Mouse (Mus musculus) spleen, adult 2 months (tissue): Measurements from ENCODE around the gene Tmem52. TPM values are rescaled to one million over a fixed set of nuclear protein-coding genes. Genes with fewer than 3 reads are reported as not detected.

Experiments
- DNase-seq, 2 experiments: peaks; one replicate each; pipeline versions ENCODE4 v3.0.0 to v3.0.0-alpha.2; 2012 to 2021; ENCODE audit warnings: low spot score in 2 of 2, low read depth in 1 of 2
- H3K27ac ChIP-seq: fragments of 200-500 bp; 2 replicates; pipeline ENCODE4 v1.5.1; 2012; ENCODE audit warnings: low read length, inconsistent platforms; ENCODE audit not compliant: insufficient read depth
- H3K27me3 ChIP-seq: fragments of 200-500 bp; 2 replicates; pipeline ENCODE4 v1.6.1; 2012; ENCODE audit warnings: mild to moderate bottlenecking, moderate library complexity, low read length, inconsistent platforms; ENCODE audit not compliant: control insufficient read depth, insufficient read depth
- H3K36me3 ChIP-seq: fragments of 200-500 bp; 2 replicates; pipeline ENCODE4 v1.6.1; 2012; ENCODE audit warnings: mild to moderate bottlenecking, low read length, inconsistent platforms; ENCODE audit not compliant: control insufficient read depth, insufficient read depth
- H3K4me1 ChIP-seq: fragments of 200-500 bp; 2 replicates; pipeline ENCODE4 v1.6.1; 2011; ENCODE audit warnings: inconsistent platforms; ENCODE audit not compliant: control insufficient read depth, insufficient read depth, insufficient read length
- H3K4me3 ChIP-seq: fragments of 200-500 bp; 2 replicates; pipeline ENCODE4 v1.5.1; 2011; ENCODE audit warnings: mild to moderate bottlenecking, inconsistent platforms; ENCODE audit not compliant: insufficient read depth, insufficient read length; ENCODE audit errors: extremely low read depth
- CTCF ChIP-seq: fragments of 200-500 bp; IDR thresholded peaks from 2 replicates; pipeline ENCODE4 v1.5.1; 2011; ENCODE audit warnings: mild to moderate bottlenecking, inconsistent platforms; ENCODE audit not compliant: insufficient read depth, insufficient read length, insufficient replicate concordance; ENCODE audit errors: extremely low read depth
- POLR2A ChIP-seq: fragments of 200-500 bp; IDR thresholded peaks from 2 replicates; pipeline ENCODE4 v1.6.1; 2011; ENCODE audit warnings: low read depth, low read length, inconsistent platforms
- WGBS: fragments of 180-500 bp; shearing (Covaris S2); methylation state at CpG from one replicate; pipeline ENCODE4 v1.1.7; 2018; 5-methylcytosine and 5-hydroxymethylcytosine counted together
- polyA plus RNA-seq: library from polyadenylated mRNA; depleted of rRNA; stranded (reverse); fragments of >200 nt; gene quantifications from 2 replicates; pipeline ENCODE4 v1.2.3, GENCODE M21; 2012

Tmem52 gene
- polyA plus RNA-seq, 1 experiment, result 0.26 TPM

DNA sequence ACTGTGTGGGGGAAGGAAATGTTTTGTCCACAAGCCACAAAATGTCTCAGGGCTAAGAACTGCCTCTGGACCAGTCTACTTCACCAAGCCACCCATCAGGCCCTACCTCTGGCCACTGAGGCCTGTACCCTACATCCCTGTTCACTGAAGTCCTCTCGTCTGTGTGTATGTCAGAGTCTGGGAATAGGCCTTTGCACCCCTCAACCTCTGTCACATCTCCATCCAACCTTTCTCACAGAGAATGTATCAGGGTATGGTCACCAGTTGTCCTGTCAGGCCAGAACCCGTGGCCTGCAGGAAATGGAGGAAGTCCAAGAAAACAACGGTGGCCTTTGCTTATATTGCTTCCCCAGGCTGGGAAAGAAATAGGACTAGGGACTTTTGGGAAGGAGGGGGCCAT lies 16.6 kb downstream of the Tmem52 start:
- H3K27me3 ChIP-seq, result no peaks in the 10 kb centered on the region
- no peak overlapping the region for H3K4me3 ChIP-seq
- H3K27ac ChIP-seq, result no peak overlapping the region
- DNase-seq, result no peak
- TF ChIP-seq POLR2A (no peak), CTCF (no peak)
- H3K4me1 ChIP-seq, result peaks cover 17% of the 10 kb centered on the region
- no peaks in the 10 kb centered on the region for H3K36me3 ChIP-seq
- WGBS, result 62% methylated on average over 3 of the region's 3 CpGs

DNA sequence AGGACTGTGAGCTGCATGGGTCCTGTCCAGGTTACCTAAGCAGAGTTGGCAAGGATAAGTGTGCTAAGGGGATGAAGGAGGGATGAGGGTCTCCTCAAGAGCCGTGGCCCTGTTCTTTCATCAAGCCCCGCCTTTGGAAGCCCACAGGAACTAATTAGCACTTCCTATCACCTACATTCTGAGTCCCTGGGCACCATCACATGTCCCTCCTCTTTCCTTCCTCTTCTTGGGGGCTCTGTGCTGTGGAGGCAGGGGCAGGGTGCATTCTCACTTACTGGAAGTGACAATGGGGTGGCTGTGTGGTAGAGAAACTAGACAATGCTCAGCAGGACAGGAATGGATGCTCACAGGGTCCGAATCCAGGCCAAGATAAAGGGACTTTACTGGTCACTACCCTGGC lies 18.8 kb downstream of the Tmem52 start:
- no peak overlapping the region for H3K4me3 ChIP-seq
- H3K27ac ChIP-seq, result peak overlapping the region; percentile 63; the same call in 1 of the 2 replicates
- H3K4me1 ChIP-seq, result peaks cover 22% of the 10 kb centered on the region
- TF ChIP-seq CTCF, result no peak
- H3K36me3 ChIP-seq, result no peaks in the 10 kb centered on the region
- 6% methylated on average over 3 of the region's 3 CpGs for WGBS
- peak in 1 of 2 experiments; percentile 26 for DNase-seq
- no peaks in the 10 kb centered on the region for H3K27me3 ChIP-seq

DNA sequence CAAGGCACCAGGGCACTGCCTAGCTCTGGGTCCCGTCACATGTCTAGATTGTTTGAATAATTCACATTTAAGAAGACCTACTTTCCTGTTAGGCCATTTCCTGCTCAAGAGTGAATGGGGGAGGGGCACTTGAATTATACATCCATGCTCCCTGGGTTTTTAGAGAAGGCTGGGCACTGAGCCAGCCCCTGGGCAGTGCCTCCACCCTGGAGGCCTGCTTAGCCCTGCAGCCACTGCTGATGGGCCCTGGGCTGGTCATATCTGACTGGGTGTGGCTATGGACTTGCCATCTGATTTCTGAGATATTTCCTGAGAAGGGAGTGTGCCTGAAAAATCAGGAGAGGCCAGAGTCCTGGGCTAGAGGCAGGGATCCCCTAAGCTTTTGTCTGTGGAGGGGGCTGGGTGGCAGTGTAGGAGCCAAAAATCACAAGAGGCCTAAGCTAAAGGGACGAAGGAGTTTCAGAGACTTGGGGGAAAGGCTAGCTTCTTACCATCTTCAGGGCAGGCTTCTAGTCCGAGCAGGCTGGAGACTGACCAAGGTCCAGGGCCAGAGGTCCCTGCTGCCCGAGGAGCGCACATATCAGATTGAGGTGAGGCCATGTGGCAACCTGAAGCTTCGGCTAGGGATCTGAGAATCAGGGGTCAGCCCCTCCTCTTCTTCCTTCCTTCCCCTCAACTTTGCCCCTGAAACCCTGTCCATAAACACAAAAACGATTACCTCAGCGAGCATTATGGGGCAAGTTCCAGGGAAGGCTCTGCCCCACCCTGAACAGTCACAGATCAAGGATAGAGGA lies 19.5 kb downstream of the Tmem52 start:
- TF ChIP-seq CTCF (no peak), POLR2A (no peak)
- H3K36me3 ChIP-seq, result no peaks in the 10 kb centered on the region
- no peak for DNase-seq
- whole genome bisulfite sequencing, result 61% methylated on average over 8 of the region's 8 CpGs
- no peak overlapping the region for H3K4me3 ChIP-seq
- H3K27me3 ChIP-seq, result no peaks in the 10 kb centered on the region
- H3K27ac ChIP-seq, result peak overlapping the region; percentile 63
- H3K4me1 ChIP-seq, result peaks cover 23% of the 10 kb centered on the region

DNA sequence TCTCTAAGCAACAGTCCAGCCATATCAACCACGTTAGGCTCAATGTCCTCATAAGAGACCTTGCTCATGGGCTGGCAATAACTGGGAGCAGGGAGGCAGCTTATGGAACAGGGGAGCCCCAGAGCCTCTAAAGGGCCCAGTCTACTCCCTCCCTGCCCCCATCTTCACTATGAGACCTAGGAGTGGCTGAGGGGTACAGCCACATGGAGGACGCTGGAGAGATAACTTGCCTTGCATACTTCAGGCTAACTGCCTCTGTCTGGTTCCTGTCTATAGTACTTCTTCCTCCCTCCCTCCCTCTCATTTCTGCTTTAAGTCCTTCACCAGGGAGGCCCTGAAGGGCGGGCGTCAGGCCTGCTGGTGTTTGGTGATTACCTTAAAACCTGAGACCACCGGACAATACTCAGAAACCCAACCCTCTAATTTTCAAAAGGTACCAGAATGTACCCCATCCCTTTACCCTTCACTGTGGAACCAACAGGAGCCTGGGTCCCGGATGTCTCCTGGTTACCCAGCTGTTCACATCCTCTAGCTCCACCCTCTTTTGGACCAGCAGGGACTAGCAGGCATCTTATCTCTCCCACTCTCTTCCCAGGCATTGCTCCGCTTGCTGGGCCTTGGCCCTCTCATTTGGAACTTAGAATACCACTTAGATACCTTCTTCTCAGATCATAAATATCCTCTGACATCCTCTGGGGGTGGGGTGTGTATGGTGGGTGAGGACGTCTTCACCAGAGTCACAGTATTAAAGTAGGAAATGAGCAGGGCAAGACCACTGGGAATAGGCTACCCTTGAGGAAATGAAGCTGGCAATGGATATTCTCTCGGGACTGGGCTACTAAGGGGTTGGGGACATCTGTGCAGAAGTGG lies 20.4 kb downstream of the Tmem52 start:
- Histone ChIP-seq H3K4me1 (peaks cover 23% of the 10 kb centered on the region), H3K27me3 (no peaks in the 10 kb centered on the region), H3K27ac (peak overlapping the region; percentile 8; the same call in 1 of the 2 replicates), H3K36me3 (no peaks in the 10 kb centered on the region), H3K4me3 (no peak overlapping the region)
- TF ChIP-seq POLR2A (no peak), CTCF (no peak)
- DNase-seq, result no peak
- WGBS, result 66% methylated on average over 9 of the region's 9 CpGs

DNA sequence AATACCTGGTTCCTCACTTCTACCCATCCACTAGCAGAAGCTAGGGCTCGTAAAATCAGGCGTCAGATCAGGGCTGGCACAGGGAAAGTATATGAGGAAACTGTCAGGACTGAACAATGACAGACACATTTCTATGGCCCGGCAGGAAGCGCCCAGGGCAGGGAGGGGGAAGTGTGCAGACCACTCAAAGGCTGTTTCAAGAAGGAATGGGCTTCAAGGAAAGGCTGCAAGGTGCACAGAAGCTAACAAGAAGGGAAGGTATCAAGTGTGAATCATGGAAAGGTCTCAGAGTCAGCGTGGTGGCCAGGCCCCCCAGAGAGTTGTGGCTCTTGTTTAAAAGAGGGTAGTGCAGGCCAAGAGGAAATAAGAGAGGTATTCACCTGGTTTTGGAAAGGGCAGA lies 21.5 kb downstream of the Tmem52 start:
- no peak for DNase-seq
- Histone ChIP-seq H3K4me1 (peaks cover 23% of the 10 kb centered on the region), H3K4me3 (peak overlapping the region; percentile 84; the same call in 1 of the 2 replicates), H3K27ac (peak overlapping the region; percentile 65), H3K27me3 (no peaks in the 10 kb centered on the region), H3K36me3 (no peaks in the 10 kb centered on the region)
- WGBS, result 20% methylated on average over 5 of the region's 5 CpGs
- TF ChIP-seq CTCF (no peak), POLR2A (no peak)

DNA sequence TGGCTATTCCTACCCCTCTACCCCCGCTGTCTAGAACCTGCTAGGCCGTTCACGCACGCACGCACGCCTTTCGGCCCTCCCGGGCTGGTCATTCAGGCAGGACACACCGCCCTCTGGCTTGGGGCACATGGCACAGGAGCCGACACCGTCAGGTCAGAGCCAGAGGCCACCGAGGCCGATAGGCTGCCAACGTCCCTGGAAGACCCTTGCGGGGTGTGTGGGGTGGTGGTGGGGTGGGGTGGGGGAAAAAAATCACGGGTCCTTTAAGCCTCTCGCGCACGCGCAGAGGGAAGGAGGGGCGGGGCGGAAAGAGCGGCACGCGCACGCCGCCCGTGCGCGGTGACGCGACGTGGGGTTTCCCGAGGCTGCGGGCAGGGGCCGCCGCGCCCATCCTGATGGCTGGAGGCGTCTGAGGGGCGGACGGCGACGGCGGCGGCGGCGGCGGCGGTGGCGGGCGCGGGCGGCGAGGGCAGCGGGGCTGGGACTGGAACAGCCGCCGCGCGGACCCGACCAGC lies 22.1 kb downstream of the Tmem52 start, which contains the start of gene Gnb1:
TSS of gene Gnb1 (plus strand) at position 372 of the 515 bp plus-strand sequence.
- Histone ChIP-seq H3K36me3 (no peaks in the 10 kb centered on the region), H3K27me3 (no peaks in the 10 kb centered on the region), H3K4me1 (peaks cover 23% of the 10 kb centered on the region), H3K4me3 (peak within 1 kb of the TSS; percentile 95), H3K27ac (peak within 1 kb of the TSS; percentile 71)
- peak; percentile 79 to 94 for DNase-seq
- under 1% methylated on average over 43 of the region's 60 CpGs for WGBS
- TF ChIP-seq POLR2A, result peak; percentile 47
- no peak for TF ChIP-seq CTCF
